ENCODE assay signal across 14 mouse cellular contexts in the genomic region with DNA sequence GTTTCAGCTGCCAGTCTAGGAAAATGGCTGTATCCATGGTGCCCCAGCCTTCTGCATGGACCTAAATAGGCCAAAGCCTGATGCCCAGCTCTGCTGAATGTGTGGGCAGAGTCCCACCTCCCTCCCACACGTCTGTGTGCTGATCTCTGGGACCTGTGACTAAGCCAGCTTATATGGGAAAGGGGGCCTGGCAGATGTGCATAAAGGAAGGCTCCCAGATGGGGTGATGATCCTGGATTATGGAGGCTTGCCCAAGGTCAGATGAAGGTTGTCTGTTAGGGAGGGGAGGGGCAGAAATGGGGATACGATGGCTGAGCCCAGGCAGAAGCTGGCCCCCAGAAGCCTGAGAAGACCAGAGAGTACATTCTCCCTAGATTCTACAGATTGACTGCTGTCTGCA.
"Had no signal": no experiment of that assay in that cellular context is flagged by ENCODE, and none has a peak within 500 bp of the region (broad histone marks: within the 10 kb centered on the region; RNA-seq: fewer than 3 reads in every experiment).

No protein-coding gene starts in this region.

- DNase-seq: gastrocnemius, postnatal 14 days; gastrocnemius, postnatal 36 days; heart, adult 11 months; heart, adult 2 months; heart, postnatal 14 days; heart, postnatal 36 days; kidney, adult 18-20 months; kidney, adult 8-10 months; kidney, postnatal 10 days; kidney, postnatal 25 days; kidney, postnatal 4 days; layer of hippocampus, adult 9-11 months; liver; liver, embryonic 13.5 days had no signal
